Mouse (Mus musculus): ENCODE results near the gene Ptprm. TPM values are rescaled to one million over a fixed set of nuclear protein-coding genes. Genes with fewer than 3 reads are reported as not detected.
A peak's percentile ranks its signal among the peaks of the same experiment; 100 is the strongest.

The Ptprm gene
- 11.7 and 13.7 TPM in 2 replicates for polyA plus RNA-seq (2015; fragmentation: Nextera tagmentation; extraction: Ambion mirVana)

- H3K4me1 ChIP-seq (replicated peaks; ENCODE audit: control insufficient read depth, insufficient read depth, low read length), result peaks cover 22% of the 10 kb centered on the region
- peak within 1 kb of the TSS; percentile 73 for H3K4me3 ChIP-seq (replicated peaks; ENCODE audit: low read length)
- WGBS, result under 1% methylated on average over 66 of the region's 73 CpGs
- peak within 1 kb of the TSS; percentile 69 for H3K9ac ChIP-seq (replicated peaks; ENCODE audit: low read depth, low read length)
- no peaks in the 10 kb centered on the region for H3K36me3 ChIP-seq (ENCODE audit: control insufficient read depth, insufficient read depth)
- H3K9me3 ChIP-seq (ENCODE audit: control insufficient read depth, low read length), result no peaks in the 10 kb centered on the region
- H3K27me3 ChIP-seq (replicated peaks; ENCODE audit: control insufficient read depth, insufficient read depth, low read length), result peaks cover 8% of the 10 kb centered on the region
- peak; percentile 96 for ATAC-seq
- peak within 1 kb of the TSS; percentile 37 for H3K27ac ChIP-seq (ENCODE audit: low read length)
- peak within 1 kb of the TSS; percentile 96 for H3K4me2 ChIP-seq (ENCODE audit: low read length)
These were observed at the start of gene Ptprm for GRCm38 (mm10) chr17:67354451-67355011. TSS of gene Ptprm (minus strand) at chr17:67354457.

- Histone ChIP-seq H3K27me3 (replicated peaks; ENCODE audit: control insufficient read depth, insufficient read depth, low read length) (no peaks in the 10 kb centered on the region), H3K9ac (replicated peaks; ENCODE audit: low read depth, low read length) (no peak overlapping the region), H3K9me3 (ENCODE audit: control insufficient read depth, low read length) (no peaks in the 10 kb centered on the region), H3K4me2 (ENCODE audit: low read length) (no peak overlapping the region), H3K27ac (ENCODE audit: low read length) (no peak overlapping the region), H3K4me3 (replicated peaks; ENCODE audit: low read length) (no peak overlapping the region), H3K4me1 (replicated peaks; ENCODE audit: control insufficient read depth, insufficient read depth, low read length) (no peaks in the 10 kb centered on the region), H3K36me3 (ENCODE audit: control insufficient read depth, insufficient read depth) (no peaks in the 10 kb centered on the region)
- no peak for ATAC-seq
- WGBS, result 76% methylated on average over 2 of the region's 2 CpGs
These were observed 41.9 kb upstream of the Ptprm start for GRCm38 (mm10) chr17:67396205-67396604.

DNA sequence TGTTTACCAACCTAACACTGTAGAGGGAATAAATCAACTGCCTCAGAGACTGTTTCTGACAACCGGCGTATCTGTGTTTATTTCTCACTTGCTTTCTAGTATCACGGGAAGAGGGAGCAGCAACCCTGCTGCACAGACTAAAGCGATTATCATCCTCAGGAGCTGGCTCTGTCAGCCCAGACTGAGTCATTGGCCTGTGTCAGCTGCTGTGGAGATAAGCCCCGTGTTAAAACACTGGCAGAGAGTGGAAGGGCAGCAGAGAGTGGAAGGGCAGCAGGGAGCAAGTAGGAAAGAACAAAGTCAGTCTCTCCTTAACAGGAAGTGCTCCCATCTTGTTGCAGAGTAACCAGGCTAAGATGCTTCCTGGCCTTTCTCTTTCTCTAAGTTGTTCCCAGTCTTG is 36.6 kb upstream of the Ptprm start:
- Histone ChIP-seq H3K9ac (replicated peaks; ENCODE audit: low read depth, low read length) (no peak overlapping the region), H3K36me3 (ENCODE audit: control insufficient read depth, insufficient read depth) (no peaks in the 10 kb centered on the region), H3K27me3 (replicated peaks; ENCODE audit: control insufficient read depth, insufficient read depth, low read length) (no peaks in the 10 kb centered on the region), H3K4me1 (replicated peaks; ENCODE audit: control insufficient read depth, insufficient read depth, low read length) (no peaks in the 10 kb centered on the region), H3K4me2 (ENCODE audit: low read length) (no peak overlapping the region), H3K27ac (ENCODE audit: low read length) (no peak overlapping the region), H3K9me3 (ENCODE audit: control insufficient read depth, low read length) (no peaks in the 10 kb centered on the region), H3K4me3 (replicated peaks; ENCODE audit: low read length) (no peak overlapping the region)
- WGBS, result 63% methylated on average over 5 of the region's 5 CpGs
- ATAC-seq, result no peak

DNA sequence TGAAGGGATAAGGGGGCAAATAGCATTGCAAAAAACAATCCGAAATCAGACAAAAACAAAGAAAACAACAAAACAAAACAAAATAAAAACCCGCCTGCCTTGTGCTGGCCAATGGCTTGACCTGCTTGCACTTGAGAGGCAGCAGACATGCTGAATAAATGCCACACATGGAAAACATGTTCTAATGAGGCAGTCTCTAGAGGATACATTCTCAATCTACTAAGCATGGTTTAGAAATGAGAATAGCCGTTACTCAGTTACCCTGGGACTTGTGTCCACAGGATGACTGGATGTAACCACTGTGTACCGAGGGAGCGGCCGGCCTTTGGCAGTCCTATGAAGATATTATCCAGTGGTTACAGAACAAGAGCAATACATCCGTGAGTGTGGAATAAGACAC is 33.9 kb upstream of the Ptprm start:
- H3K27ac ChIP-seq (ENCODE audit: low read length), result no peak overlapping the region
- no peak overlapping the region for H3K4me3 ChIP-seq (replicated peaks; ENCODE audit: low read length)
- 63% methylated on average over 7 of the region's 7 CpGs for WGBS
- ATAC-seq, result no peak
- no peaks in the 10 kb centered on the region for H3K4me1 ChIP-seq (replicated peaks; ENCODE audit: control insufficient read depth, insufficient read depth, low read length)
- H3K36me3 ChIP-seq (ENCODE audit: control insufficient read depth, insufficient read depth), result no peaks in the 10 kb centered on the region
- H3K4me2 ChIP-seq (ENCODE audit: low read length), result no peak overlapping the region
- H3K9ac ChIP-seq (replicated peaks; ENCODE audit: low read depth, low read length), result no peak overlapping the region
- H3K9me3 ChIP-seq (ENCODE audit: control insufficient read depth, low read length), result no peaks in the 10 kb centered on the region
- H3K27me3 ChIP-seq (replicated peaks; ENCODE audit: control insufficient read depth, insufficient read depth, low read length), result no peaks in the 10 kb centered on the region

DNA sequence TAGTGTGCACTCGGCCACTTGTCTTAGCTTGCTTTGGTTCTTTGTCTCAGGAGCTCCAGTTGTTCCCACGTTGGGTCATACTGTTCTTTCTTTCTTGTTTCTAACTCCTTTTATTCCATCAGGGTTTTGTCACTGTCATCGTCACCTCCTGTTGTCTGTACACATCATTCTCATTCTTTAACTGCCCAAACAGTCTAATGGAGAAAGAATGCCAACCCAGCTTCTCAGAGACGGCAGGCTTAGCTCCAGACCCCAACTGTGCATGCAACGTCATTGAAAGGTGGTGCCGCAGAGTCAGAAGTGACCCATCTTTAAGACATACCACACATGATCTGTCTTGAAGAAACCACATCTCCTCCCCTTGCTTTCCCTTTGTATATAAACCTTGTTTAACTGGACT is 31.0 kb upstream of the Ptprm start:
- no peaks in the 10 kb centered on the region for H3K36me3 ChIP-seq (ENCODE audit: control insufficient read depth, insufficient read depth)
- no peaks in the 10 kb centered on the region for H3K4me1 ChIP-seq (replicated peaks; ENCODE audit: control insufficient read depth, insufficient read depth, low read length)
- no peak for ATAC-seq
- no peak overlapping the region for H3K9ac ChIP-seq (replicated peaks; ENCODE audit: low read depth, low read length)
- no peaks in the 10 kb centered on the region for H3K9me3 ChIP-seq (ENCODE audit: control insufficient read depth, low read length)
- H3K27ac ChIP-seq (ENCODE audit: low read length), result no peak overlapping the region
- H3K27me3 ChIP-seq (replicated peaks; ENCODE audit: control insufficient read depth, insufficient read depth, low read length), result no peaks in the 10 kb centered on the region
- WGBS, result 51% methylated on average over 6 of the region's 6 CpGs
- H3K4me3 ChIP-seq (replicated peaks; ENCODE audit: low read length), result no peak overlapping the region
- H3K4me2 ChIP-seq (ENCODE audit: low read length), result no peak overlapping the region

GRCm38 (mm10) chr17:67383635-67384034 is 29.4 kb upstream of the Ptprm start:
- H3K9me3 ChIP-seq (ENCODE audit: control insufficient read depth, low read length), result no peaks in the 10 kb centered on the region
- WGBS, result 91% methylated on average over 1 of the region's 1 CpGs
- no peak overlapping the region for H3K4me3 ChIP-seq (replicated peaks; ENCODE audit: low read length)
- H3K9ac ChIP-seq (replicated peaks; ENCODE audit: low read depth, low read length), result no peak overlapping the region
- no peaks in the 10 kb centered on the region for H3K27me3 ChIP-seq (replicated peaks; ENCODE audit: control insufficient read depth, insufficient read depth, low read length)
- 0 out of 2 replicates have a peak, but pooled peaks have one; percentile 23 for ATAC-seq
- H3K36me3 ChIP-seq (ENCODE audit: control insufficient read depth, insufficient read depth), result no peaks in the 10 kb centered on the region
- H3K4me1 ChIP-seq (replicated peaks; ENCODE audit: control insufficient read depth, insufficient read depth, low read length), result no peaks in the 10 kb centered on the region
- H3K27ac ChIP-seq (ENCODE audit: low read length), result no peak overlapping the region
- no peak overlapping the region for H3K4me2 ChIP-seq (ENCODE audit: low read length)

DNA sequence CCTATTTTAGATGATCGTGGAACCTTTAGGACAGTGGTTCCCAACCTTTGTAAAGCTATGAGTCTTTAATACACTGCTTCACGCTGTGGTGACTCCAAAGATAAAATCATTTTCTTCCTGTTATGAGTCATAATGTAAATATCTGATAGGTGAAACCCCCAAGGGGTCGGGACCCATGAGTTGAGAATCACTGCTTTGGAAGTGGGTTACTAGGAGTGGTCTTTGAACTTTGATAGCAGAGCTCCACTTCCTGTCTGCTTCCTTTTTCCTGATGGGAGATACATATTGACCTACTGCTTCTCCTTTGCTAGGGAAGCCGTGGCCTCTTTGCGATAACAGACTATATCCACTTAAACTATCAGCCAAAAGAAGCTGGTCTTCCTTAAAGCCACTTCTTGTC is 27.4 kb upstream of the Ptprm start:
- no peak for ATAC-seq
- Histone ChIP-seq H3K4me1 (replicated peaks; ENCODE audit: control insufficient read depth, insufficient read depth, low read length) (no peaks in the 10 kb centered on the region), H3K36me3 (ENCODE audit: control insufficient read depth, insufficient read depth) (no peaks in the 10 kb centered on the region), H3K9me3 (ENCODE audit: control insufficient read depth, low read length) (no peaks in the 10 kb centered on the region), H3K27ac (ENCODE audit: low read length) (no peak overlapping the region), H3K4me3 (replicated peaks; ENCODE audit: low read length) (no peak overlapping the region), H3K4me2 (ENCODE audit: low read length) (no peak overlapping the region), H3K27me3 (replicated peaks; ENCODE audit: control insufficient read depth, insufficient read depth, low read length) (no peaks in the 10 kb centered on the region), H3K9ac (replicated peaks; ENCODE audit: low read depth, low read length) (no peak overlapping the region)
- 85% methylated on average over 5 of the region's 5 CpGs for WGBS

DNA sequence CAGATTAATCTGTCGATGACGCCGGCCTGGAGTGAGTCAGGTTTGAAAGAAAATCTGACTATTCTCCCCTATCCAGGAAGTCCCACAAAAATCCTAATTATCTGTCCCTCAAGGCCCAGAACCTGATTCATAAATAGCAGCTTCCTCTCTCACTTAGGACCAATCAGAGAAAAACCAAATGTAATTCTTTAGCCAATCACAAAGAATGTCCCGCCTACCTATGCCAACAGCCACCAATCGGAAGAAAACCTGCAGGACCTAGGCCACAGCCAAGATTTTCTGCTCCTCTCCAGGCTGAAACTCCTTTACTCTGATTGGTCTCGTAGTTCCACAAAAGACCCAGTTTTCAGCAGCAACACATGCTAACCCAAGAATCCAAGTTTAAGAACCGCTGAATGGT is 13.6 kb upstream of the Ptprm start:
- Histone ChIP-seq H3K4me3 (replicated peaks; ENCODE audit: low read length) (no peak overlapping the region), H3K4me2 (ENCODE audit: low read length) (no peak overlapping the region), H3K27ac (ENCODE audit: low read length) (no peak overlapping the region), H3K9me3 (ENCODE audit: control insufficient read depth, low read length) (no peaks in the 10 kb centered on the region), H3K27me3 (replicated peaks; ENCODE audit: control insufficient read depth, insufficient read depth, low read length) (no peaks in the 10 kb centered on the region), H3K4me1 (replicated peaks; ENCODE audit: control insufficient read depth, insufficient read depth, low read length) (no peaks in the 10 kb centered on the region; the same call in 1 of the 2 replicates), H3K36me3 (ENCODE audit: control insufficient read depth, insufficient read depth) (no peaks in the 10 kb centered on the region), H3K9ac (replicated peaks; ENCODE audit: low read depth, low read length) (no peak overlapping the region)
- WGBS, result 94% methylated on average over 7 of the region's 7 CpGs
- ATAC-seq, result no peak

GRCm38 (mm10) chr17:67364491-67364890 is 10.2 kb upstream of the Ptprm start:
- H3K9ac ChIP-seq (replicated peaks; ENCODE audit: low read depth, low read length), result no peak overlapping the region
- ATAC-seq, result no peak
- WGBS, result 70% methylated on average over 1 of the region's 1 CpGs
- H3K9me3 ChIP-seq (ENCODE audit: control insufficient read depth, low read length), result no peaks in the 10 kb centered on the region
- no peaks in the 10 kb centered on the region for H3K36me3 ChIP-seq (ENCODE audit: control insufficient read depth, insufficient read depth)
- no peak overlapping the region for H3K4me2 ChIP-seq (ENCODE audit: low read length)
- H3K4me1 ChIP-seq (replicated peaks; ENCODE audit: control insufficient read depth, insufficient read depth, low read length), result no peaks in the 10 kb centered on the region; the same call in 1 of the 2 replicates
- H3K4me3 ChIP-seq (replicated peaks; ENCODE audit: low read length), result no peak overlapping the region
- no peaks in the 10 kb centered on the region for H3K27me3 ChIP-seq (replicated peaks; ENCODE audit: control insufficient read depth, insufficient read depth, low read length)
- H3K27ac ChIP-seq (ENCODE audit: low read length), result no peak overlapping the region
